Mouse (Mus musculus): ENCODE data around the gene Zfp683.
A peak's percentile ranks its signal among the peaks of the same experiment; 100 is the strongest.

Gene Zfp683

DNA sequence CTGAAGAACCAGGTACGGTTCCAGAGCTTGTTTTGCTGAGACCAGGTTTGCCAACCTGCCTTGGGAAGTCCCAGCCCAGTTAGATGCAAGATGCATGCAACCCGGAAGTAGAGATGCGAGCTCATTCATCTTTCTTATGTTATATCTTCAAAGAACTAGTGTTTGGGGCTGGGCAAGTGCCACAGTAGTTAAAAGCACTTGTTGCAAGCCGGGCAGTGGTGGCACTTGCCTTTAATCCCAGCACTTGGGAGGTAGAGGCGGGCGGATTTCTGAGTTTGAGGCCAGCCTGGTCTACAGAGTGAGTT, 37.5 kb downstream of the Zfp683 start:
- DNase-seq (ENCODE audit: extremely low spot score): no peak

DNA sequence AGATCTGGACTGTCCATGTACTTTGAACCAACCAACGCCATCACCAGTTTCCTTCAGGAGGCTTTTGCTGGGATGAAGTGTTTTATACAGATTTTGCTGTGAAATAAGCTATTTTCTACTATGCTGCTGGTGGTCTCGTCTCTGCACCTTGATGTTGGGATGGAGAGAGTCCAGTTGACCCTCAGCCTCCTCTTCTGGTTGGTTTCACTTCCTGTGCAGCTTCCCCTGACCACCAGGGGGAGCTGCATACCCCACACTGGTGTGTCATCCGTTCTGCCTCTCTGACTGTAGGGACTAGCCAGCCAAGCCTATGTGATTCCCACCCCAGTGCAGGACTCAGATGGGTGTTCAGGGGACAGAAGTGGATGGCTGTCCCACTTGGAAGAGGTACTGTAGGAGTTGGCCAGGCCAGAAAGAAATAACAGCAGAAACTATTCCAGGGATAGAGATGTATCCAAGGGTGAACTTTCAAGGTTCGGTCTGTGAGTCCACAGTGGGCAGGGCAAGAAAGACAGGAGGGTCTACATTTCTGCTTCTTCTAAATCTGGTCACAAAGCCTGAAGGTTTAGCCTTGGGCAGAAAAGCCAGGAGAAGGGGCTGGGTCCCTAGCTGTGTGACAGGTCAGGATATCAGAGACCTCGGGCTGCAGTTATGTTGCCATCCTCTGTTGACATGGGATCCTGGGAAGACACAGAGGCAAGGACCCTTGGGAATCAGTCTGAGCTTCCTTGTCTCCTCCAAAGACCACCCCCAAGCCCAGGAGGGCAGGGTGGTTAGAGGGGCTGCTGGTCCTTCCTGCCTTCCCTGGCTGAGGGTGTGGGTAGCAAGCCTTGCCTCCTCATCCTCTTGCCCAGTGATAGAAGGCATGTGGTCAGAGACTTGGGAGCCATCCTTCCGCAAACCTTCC, 39.0 kb downstream of the Zfp683 start:
- DNase-seq (ENCODE audit: extremely low spot score): peak; percentile 47

DNA sequence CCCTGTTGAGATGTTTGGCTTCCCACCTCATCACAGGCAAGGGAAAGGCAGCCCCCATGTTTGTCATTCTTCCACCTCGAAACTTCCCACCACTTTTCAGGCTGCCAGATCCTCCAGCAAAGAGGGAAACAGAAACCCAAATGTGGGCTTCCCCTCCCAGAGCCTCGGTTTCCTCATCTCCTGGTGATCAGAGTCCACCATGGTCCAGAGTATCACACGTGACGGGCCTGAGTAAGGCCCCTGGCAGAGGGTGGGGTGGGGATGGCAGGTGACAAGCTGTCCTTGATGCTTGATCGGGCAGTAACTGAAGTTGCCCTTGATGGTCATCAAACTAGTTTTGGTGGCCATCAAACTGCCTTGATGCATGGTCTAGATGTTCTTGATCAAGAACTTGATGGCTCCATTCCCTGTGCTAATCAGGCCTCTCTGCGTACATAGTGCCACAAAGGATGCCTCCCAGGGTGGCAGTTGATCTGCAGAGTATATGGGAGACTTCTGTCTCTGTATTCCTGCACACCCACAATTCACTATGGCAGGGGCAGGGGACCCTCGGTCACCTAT, 40.4 kb downstream of the Zfp683 start:
- no peak for DNase-seq (ENCODE audit: extremely low spot score)

DNA sequence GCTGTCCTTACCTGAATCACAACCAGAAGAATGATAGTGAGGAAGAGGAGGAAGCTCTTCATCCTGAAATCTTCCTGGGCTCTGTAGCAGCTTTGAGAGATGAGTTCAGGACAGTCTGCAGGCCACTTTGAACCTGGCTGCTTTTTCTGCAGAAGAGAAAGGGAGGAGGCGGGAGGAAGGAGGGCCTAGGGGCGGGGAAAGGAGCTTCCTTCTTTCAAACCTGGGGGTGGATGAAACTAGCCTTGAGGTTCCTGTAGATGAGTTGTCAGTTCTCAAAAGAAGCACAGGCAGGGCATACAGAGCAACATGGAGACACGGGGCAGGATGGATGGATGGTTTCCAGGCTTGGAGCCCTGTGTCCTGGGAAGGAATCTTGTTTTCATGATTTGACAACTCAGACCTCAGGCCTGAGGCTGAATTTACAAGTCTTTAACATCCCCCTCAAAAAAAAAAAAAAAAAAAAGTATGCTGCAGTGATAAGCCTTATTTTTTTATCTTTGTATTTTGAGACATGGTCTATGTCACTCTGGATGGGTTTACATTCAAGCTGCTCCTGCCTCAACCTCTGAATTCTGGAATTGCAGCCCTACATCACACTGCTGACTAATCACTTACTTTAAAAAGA, 41.4 kb downstream of the Zfp683 start, which contains the start of gene Cd52:
Cd52 (minus strand) TSS at position 160 of the 625 bp plus-strand sequence.
- DNase-seq (ENCODE audit: extremely low spot score): no peak

DNA sequence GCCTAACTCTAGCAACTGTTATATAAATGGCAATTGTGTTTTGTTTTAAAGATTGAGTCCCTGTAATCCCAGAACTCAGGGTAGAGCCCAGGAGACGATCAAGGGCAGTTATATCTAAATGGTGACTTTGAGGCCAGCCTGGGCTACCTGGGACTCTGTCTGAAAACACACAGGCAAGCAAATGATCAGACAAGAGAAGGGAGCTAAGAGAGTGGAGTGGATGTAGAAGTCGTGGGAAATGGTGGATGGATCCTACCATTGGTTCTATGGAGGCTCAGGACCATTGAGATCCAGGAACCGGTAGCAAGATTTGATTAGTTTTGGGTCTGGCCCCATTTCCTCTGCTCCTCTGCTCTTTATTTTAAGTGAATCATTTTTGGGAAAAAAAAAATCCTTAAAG, 42.5 kb downstream of the Zfp683 start:
- no peak for DNase-seq (ENCODE audit: extremely low spot score)

DNA sequence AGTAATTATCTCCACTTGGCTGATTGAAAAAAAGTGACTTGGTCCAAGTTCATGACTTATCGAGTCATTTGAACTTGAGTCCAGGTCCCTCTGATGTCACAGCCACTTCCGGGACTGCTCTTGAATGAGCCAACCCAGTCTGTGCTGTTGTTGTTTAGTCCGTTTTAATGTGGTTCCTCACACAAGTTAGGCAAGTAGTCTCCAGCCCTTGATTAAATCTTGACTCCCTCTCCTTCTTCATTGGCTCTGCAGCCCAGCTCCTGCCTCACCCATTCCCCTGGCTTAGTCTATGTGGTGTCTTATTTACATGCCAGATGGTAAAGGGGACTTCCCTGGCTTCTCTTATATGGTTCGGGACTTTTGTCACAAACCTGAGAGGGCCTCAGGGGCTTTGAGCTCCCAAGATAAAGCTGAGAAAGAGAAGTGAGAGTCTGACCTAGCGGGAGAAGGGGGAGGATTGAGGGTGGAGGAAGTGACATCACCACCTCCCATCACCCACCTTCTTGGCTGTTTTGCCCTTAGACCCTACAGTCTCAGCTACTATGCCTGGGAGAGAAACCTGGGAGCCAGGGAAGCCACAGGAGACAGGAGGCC, 43.5 kb downstream of the Zfp683 start:
- no peak for DNase-seq (ENCODE audit: extremely low spot score)

DNA sequence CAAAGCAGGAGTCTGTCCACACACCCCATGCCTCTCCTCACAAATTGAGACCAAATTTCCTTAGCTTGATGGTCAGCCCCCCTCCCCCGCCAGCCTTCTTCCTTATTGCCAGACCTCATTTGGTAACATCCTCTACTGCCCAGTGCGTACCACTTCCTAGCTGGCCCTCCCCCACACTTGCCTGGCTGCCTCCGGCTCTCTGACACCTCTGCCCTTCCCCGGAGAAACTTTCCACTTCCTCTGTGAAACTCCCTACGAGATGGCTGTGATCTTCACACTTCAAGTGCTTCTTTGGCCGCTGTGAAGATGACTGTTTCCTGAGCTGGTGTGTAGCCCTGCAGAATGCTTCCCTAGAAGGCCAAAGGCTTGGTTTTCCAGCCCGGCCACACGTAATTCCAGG, 45.0 kb downstream of the Zfp683 start:
- no peak for DNase-seq (ENCODE audit: extremely low spot score)

DNA sequence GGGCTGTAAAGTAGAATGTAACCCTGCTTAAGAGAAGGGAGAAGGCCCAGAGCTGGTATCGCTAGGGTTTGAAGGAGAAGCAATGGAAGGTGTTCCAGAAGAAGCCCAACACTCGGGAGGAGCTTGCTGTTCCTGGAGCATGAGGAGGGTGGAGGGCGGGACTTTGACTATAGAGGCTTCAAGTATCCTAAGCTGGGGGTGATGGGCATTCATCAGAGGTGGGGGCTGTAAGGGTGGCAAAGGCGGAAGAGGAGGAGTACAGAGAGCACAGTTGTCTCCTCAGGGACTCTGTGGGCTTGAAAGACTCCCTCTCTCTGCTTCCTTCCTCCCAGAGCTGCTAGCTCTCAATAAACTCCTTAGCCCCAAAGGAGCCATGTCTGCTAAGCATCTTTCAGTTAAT, 46.6 kb downstream of the Zfp683 start:
- no peak for DNase-seq (ENCODE audit: extremely low spot score)

DNA sequence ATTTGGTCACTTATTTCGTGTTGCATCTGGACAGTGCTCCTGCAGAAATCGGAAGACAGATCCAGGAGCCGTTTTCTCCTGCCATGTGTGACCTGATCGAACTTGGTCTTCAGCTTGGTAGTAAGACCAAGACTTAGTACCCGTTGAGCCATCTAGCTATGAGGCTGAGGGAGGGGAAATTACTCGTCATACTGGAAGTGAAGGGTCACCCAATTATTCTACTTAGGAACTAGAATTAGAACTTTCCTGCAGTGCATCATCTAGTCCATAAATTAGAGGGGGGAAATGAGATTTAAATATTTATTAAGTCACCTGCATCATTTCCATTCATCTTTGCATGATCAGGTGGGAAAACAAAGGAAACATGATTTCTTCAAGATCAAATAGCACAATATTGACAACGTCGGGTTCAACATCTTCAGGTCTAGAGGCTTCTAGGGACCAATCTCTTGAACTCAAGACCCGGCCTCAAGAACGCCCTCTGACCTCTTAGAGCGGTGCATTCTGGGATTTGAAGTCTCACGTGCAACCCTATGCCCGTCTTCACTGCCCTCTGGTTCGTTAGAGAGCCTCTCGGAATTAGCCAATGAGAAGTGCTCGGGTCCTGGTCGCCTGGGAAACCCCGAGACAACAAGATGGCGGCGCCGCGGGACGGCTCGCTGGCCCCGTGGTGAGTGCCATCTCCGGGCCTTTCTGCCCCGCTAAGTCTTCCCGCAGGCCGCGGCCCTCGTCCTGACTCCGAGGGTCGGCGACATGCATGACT, 48.5 kb downstream of the Zfp683 start, which contains the start of gene Ubxn11:
Ubxn11 (plus strand) TSS at position 592 of the 763 bp plus-strand sequence.
- DNase-seq (ENCODE audit: extremely low spot score): peak; percentile 87

DNA sequence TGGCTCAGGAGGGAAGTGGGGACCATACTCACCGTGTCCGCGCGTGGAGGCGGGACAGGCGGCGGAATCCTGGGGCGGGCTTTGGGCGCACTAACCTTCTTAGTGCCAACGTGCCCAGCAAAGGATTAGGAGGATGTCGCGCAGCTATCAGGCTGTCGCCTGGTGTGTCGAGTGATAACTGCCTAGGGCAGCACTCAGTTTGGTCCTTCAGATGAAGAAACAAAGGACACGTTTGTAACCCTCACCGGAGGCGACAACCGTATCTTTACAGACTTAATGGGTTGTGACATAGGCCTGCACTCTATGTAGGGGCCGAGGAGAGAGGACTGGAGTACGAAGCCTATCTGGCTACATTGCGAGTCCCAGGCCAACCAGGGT, 49.1 kb downstream of the Zfp683 start:
- DNase-seq (ENCODE audit: extremely low spot score): no peak

DNA sequence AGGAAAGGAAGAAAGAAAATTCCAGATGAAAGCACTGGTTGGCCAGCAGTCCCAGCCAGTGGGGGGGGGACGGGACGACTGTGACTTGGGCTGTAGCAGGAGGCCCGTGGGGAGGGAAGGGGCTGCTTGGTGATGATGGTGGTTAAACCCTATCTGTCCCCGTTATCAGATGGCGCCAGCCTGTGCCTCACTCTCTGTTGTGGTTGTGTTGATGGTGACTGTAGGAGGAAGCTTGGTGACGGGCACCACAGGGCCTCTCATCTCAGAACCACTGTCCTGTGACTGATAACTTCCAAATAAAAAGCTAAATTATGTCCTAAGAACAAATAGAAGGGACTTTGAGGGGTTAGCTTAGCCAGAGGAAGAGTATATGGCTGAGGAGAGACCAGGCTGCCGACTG, 52.5 kb downstream of the Zfp683 start:
- no peak for DNase-seq (ENCODE audit: extremely low spot score)

DNA sequence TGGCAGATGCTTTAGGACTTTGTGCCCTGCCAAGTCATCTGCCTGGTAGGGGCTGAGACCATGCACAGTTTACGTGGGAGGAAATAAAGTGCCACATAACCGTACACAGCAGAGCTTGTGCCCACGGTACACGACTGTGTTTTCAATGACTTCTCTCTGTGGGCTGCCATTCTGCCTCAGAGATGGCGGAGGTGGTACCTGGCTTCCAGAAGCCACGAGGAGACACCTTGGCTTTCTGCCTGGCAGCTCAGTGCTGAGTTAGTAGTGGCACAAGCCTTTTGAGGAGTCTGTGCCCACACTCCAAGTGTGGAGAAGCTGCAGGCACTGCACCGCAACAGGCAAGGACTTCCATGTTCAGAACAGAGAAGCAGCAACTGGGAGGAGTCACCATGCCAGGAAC, 54.1 kb downstream of the Zfp683 start:
- DNase-seq (ENCODE audit: extremely low spot score): no peak

DNA sequence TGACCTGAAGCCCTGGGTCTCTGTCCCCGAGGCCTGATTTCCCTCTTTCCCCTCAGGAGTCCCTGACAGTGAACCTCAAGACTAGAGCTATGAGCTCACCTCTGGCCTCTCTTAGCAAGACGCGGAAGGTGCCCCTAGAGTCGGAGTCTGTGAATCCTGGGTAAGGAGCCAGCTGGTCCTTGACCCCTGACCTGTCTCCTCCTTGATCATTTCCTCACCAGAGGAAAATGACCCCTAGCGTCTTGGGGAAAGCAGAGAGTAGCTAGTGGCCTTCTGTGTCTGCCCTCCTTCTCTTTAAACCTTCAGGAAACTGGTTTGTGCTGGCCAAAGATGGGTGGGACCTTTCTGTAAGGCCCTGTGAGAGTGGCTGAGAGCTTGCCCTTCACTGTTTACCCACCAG, 54.6 kb downstream of the Zfp683 start:
- peak; percentile 44 for DNase-seq (ENCODE audit: extremely low spot score)

Data from embryo, embryonic 9.5 days (tissue).